Mouse (Mus musculus) stomach, embryonic 14.5 days (tissue): ENCODE data around the gene Prkce. TPM values are rescaled to one million over a fixed set of nuclear protein-coding genes. Genes with fewer than 3 reads are reported as not detected.

Experiments
- ATAC-seq: fragments of 200-750 bp; cut with Nextera tagmentation; 2 replicates; pipeline ENCODE4 v1.8.0; 2017; ENCODE audit warnings: low read depth, moderate TSS enrichment; ENCODE audit not compliant: insufficient number of reproducible peaks, insufficient read depth, low FRiP score
- H3K27ac ChIP-seq: fragments of 300-500 bp; sonication (generic); 2 replicates; pipeline ENCODE4 v1.5.1; 2014; ENCODE audit warnings: mild to moderate bottlenecking, low read length, moderate library complexity, mixed read lengths
- H3K27me3 ChIP-seq: fragments of 300-500 bp; sonication (generic); 2 replicates; pipeline ENCODE4 v1.6.1; 2014; ENCODE audit warnings: low read length, control low read depth, mixed read lengths; ENCODE audit not compliant: control insufficient read depth, insufficient read depth
- H3K36me3 ChIP-seq: fragments of 300-500 bp; sonication (generic); 2 replicates; pipeline ENCODE4 v1.6.1; 2014; ENCODE audit warnings: mild to moderate bottlenecking, control low read depth, low read length, moderate library complexity, mixed read lengths; ENCODE audit not compliant: control insufficient read depth, insufficient read depth
- H3K4me1 ChIP-seq: fragments of 300-500 bp; sonication (generic); 2 replicates; pipeline ENCODE4 v1.6.1; 2014; ENCODE audit warnings: low read length, control low read depth, mixed read lengths; ENCODE audit not compliant: control insufficient read depth, insufficient read depth
- H3K4me2 ChIP-seq: fragments of 300-500 bp; sonication (generic); replicated peaks from 2 replicates; pipeline ENCODE4 v1.6.1; 2014; ENCODE audit warnings: low read depth, low read length, control low read depth
- H3K4me3 ChIP-seq: fragments of 300-500 bp; sonication (generic); 2 replicates; pipeline ENCODE4 v1.5.1; 2014; ENCODE audit warnings: low read depth, low read length, control low read depth
- H3K9ac ChIP-seq: fragments of 300-500 bp; sonication (generic); replicated peaks from 2 replicates; pipeline ENCODE4 v1.6.1; 2014; ENCODE audit warnings: low read depth, mild to moderate bottlenecking, control low read depth, low read length, moderate library complexity, mixed read lengths
- H3K9me3 ChIP-seq: fragments of 300-500 bp; sonication (generic); 2 replicates; pipeline ENCODE4 v1.6.1; 2016; ENCODE audit warnings: low read depth, low read length, control low read depth; ENCODE audit not compliant: control insufficient read depth
- WGBS: fragments of 180-500 bp; shearing (Covaris S2); extraction: QIAGEN DNeasy Blood & Tissue Kit; methylation state at CpG from one replicate; pipeline ENCODE4 v1.1.7; 2014; 5-methylcytosine and 5-hydroxymethylcytosine counted together
- polyA plus RNA-seq: library from polyadenylated mRNA; unstranded; fragments of >200 nt; fragmentation: Nextera tagmentation; extraction: Ambion mirVana; gene quantifications from 2 replicates; pipeline ENCODE4 v1.2.1, GENCODE M21; 2014

The Prkce gene
- polyA plus RNA-seq, 1 experiment from 2014 or later = 7.3 TPM

DNA sequence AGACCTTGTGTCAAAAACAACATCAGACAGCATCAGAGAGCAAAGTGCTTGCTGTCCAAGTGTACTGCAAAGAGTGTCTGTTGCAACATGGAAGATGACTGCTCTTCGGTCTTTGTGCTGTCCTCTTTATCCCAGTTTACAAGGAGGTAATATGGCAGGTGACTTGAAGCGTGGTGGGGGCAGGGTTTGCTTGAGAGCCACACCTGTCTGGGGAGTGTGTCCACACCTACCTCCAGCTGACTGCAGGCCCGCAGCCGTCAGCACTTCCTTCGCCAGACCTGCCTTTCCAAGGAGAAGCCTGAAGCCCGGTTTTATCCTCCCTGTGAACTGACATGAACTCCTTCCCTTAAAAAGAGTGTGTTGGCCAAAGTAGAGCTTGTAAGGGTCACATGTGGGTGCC lies 458.9 kb downstream of the Prkce start:
- no peak overlapping the region for H3K27ac ChIP-seq
- no peak overlapping the region for H3K9ac ChIP-seq
- ATAC-seq = no peak
- no peaks in the 10 kb centered on the region for H3K9me3 ChIP-seq
- H3K4me3 ChIP-seq = no peak overlapping the region
- H3K4me2 ChIP-seq = no peak overlapping the region
- H3K36me3 ChIP-seq = no peaks in the 10 kb centered on the region
- H3K27me3 ChIP-seq = no peaks in the 10 kb centered on the region
- no peaks in the 10 kb centered on the region for H3K4me1 ChIP-seq
- WGBS = 76% methylated on average over 6 of the region's 6 CpGs

- H3K36me3 ChIP-seq = no peaks in the 10 kb centered on the region
- no peak overlapping the region for H3K9ac ChIP-seq
- no peak overlapping the region for H3K4me3 ChIP-seq
- H3K9me3 ChIP-seq = no peaks in the 10 kb centered on the region
- H3K27me3 ChIP-seq = no peaks in the 10 kb centered on the region
- no peak overlapping the region for H3K27ac ChIP-seq
- ATAC-seq = no peak
- WGBS = 73% methylated on average over 4 of the region's 4 CpGs
- H3K4me2 ChIP-seq = no peak overlapping the region
- no peaks in the 10 kb centered on the region for H3K4me1 ChIP-seq
Observed at GRCm38 (mm10) chr17:86633131-86633530, 465.5 kb downstream of the Prkce start.

DNA sequence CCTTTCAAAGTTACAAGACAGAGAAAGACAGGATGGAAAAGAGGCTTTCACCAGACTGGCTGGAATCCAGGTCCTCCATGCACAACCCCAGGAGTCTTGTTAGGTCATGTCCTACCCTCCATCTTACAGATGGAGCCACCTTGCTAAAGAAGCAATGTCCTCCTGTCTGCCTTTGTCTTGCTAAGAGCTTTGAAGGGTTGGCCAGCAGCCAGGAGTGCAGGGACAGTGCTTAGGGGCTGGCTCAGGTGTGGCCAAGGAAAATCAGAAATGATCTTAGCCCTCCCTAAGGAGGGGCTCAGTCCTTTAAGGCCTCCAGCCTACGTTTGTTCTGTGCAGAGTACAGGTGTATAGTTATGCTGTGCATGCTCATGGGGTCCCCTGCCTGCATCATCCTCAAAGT lies 469.7 kb downstream of the Prkce start:
- no peak overlapping the region for H3K4me3 ChIP-seq
- 74% methylated on average over 1 of the region's 1 CpGs for WGBS

DNA sequence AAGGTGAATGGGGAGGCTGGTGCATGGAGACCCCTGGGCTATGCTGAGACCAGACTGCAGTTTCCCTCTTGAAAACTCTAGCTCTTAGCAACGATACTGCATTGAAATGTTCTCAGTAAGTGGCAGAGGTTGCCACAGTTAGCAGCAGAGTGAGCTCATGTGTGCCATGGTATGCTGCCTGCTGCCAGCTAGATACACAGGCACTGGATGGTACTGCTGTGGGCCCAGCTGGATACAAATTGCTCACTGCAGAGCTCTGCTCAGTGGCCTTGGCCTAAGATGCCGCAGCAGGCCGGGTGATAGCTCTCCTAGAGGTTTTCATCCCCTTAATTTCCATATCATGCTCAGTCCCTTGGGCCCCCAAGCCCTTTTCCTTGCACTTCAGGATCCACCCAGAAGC lies 471.7 kb downstream of the Prkce start:
- 84% methylated on average over 3 of the region's 3 CpGs for WGBS
- Histone ChIP-seq H3K4me1 (no peaks in the 10 kb centered on the region), H3K36me3 (no peaks in the 10 kb centered on the region), H3K27ac (no peak overlapping the region), H3K9ac (no peak overlapping the region), H3K27me3 (no peaks in the 10 kb centered on the region), H3K4me2 (no peak overlapping the region), H3K9me3 (no peaks in the 10 kb centered on the region), H3K4me3 (no peak overlapping the region)
- ATAC-seq = no peak

More for the DNA sequence above, 469.7 kb downstream of the Prkce start:
- no peak for ATAC-seq
- H3K9me3 ChIP-seq = no peaks in the 10 kb centered on the region
- H3K27ac ChIP-seq = no peak overlapping the region
- no peaks in the 10 kb centered on the region for H3K4me1 ChIP-seq
- H3K9ac ChIP-seq = no peak overlapping the region
- H3K27me3 ChIP-seq = no peaks in the 10 kb centered on the region
- H3K36me3 ChIP-seq = no peaks in the 10 kb centered on the region
- no peak overlapping the region for H3K4me2 ChIP-seq

GRCm38 (mm10) chr17:86647226-86647625 lies 479.6 kb downstream of the Prkce start:
- Histone ChIP-seq H3K36me3 (no peaks in the 10 kb centered on the region), H3K9ac (no peak overlapping the region), H3K4me1 (no peaks in the 10 kb centered on the region), H3K4me3 (no peak overlapping the region), H3K4me2 (no peak overlapping the region), H3K27ac (no peak overlapping the region), H3K27me3 (no peaks in the 10 kb centered on the region), H3K9me3 (no peaks in the 10 kb centered on the region)
- no peak for ATAC-seq
- 96% methylated on average over 3 of the region's 3 CpGs for WGBS

- H3K4me2 ChIP-seq = no peak overlapping the region
- no peak overlapping the region for H3K4me3 ChIP-seq
- no peaks in the 10 kb centered on the region for H3K27me3 ChIP-seq
- no peaks in the 10 kb centered on the region for H3K9me3 ChIP-seq
- WGBS = 88% methylated on average over 12 of the region's 12 CpGs
- no peak for ATAC-seq
- no peak overlapping the region for H3K9ac ChIP-seq
- H3K27ac ChIP-seq = no peak overlapping the region
- H3K36me3 ChIP-seq = no peaks in the 10 kb centered on the region
- no peaks in the 10 kb centered on the region for H3K4me1 ChIP-seq
Observed at GRCm38 (mm10) chr17:86648856-86649435, 481.4 kb downstream of the Prkce start.

GRCm38 (mm10) chr17:86650241-86650640 lies 482.7 kb downstream of the Prkce start:
- Histone ChIP-seq H3K36me3 (no peaks in the 10 kb centered on the region), H3K4me2 (no peak overlapping the region), H3K4me3 (no peak overlapping the region), H3K9ac (no peak overlapping the region), H3K27ac (no peak overlapping the region), H3K27me3 (no peaks in the 10 kb centered on the region), H3K4me1 (no peaks in the 10 kb centered on the region), H3K9me3 (no peaks in the 10 kb centered on the region)
- no peak for ATAC-seq
- 91% methylated on average over 6 of the region's 6 CpGs for WGBS

- no peak for ATAC-seq
- H3K9me3 ChIP-seq = no peaks in the 10 kb centered on the region
- no peak overlapping the region for H3K9ac ChIP-seq
- no peaks in the 10 kb centered on the region for H3K27me3 ChIP-seq
- H3K27ac ChIP-seq = no peak overlapping the region
- H3K4me3 ChIP-seq = no peak overlapping the region
- WGBS = 71% methylated on average over 4 of the region's 4 CpGs
- no peaks in the 10 kb centered on the region for H3K4me1 ChIP-seq
- H3K4me2 ChIP-seq = no peak overlapping the region
- no peaks in the 10 kb centered on the region for H3K36me3 ChIP-seq
Observed at GRCm38 (mm10) chr17:86651091-86651490, 483.5 kb downstream of the Prkce start.

- H3K4me3 ChIP-seq = no peak overlapping the region
- H3K36me3 ChIP-seq = no peaks in the 10 kb centered on the region
- no peaks in the 10 kb centered on the region for H3K9me3 ChIP-seq
- no peak overlapping the region for H3K9ac ChIP-seq
- H3K27ac ChIP-seq = no peak overlapping the region
- H3K4me2 ChIP-seq = no peak overlapping the region
- H3K27me3 ChIP-seq = no peaks in the 10 kb centered on the region
- WGBS = 83% methylated on average over 1 of the region's 1 CpGs
- ATAC-seq = no peak
- no peaks in the 10 kb centered on the region for H3K4me1 ChIP-seq
Observed at GRCm38 (mm10) chr17:86652751-86653150, 485.2 kb downstream of the Prkce start.
